Mouse (Mus musculus) brain, embryonic 14.5 days (tissue): ENCODE measurements at regions not wholly inside any gene's neighbourhood (a gene's known extent, or its start where the extent isn't known, plus 50 kb on each side); places are given as distances from the start of the nearest gene placed in this dataset.

Experiments
- CTCF ChIP-seq: fragments of 200-500 bp; IDR thresholded peaks from 2 replicates; pipeline ENCODE4 v1.5.1; 2012; ENCODE audit warnings: inconsistent platforms, mild to moderate bottlenecking, moderate library complexity, borderline replicate concordance; ENCODE audit not compliant: insufficient read depth, insufficient read length; ENCODE audit errors: extremely low read depth
- POLR2A ChIP-seq: fragments of 200-500 bp; IDR thresholded peaks from 2 replicates; pipeline ENCODE4 v1.6.1; 2012; ENCODE audit warnings: mild to moderate bottlenecking, inconsistent platforms, borderline replicate concordance; ENCODE audit not compliant: poor library complexity, insufficient read depth, insufficient read length, severe bottlenecking; ENCODE audit errors: extremely low read depth

DNA sequence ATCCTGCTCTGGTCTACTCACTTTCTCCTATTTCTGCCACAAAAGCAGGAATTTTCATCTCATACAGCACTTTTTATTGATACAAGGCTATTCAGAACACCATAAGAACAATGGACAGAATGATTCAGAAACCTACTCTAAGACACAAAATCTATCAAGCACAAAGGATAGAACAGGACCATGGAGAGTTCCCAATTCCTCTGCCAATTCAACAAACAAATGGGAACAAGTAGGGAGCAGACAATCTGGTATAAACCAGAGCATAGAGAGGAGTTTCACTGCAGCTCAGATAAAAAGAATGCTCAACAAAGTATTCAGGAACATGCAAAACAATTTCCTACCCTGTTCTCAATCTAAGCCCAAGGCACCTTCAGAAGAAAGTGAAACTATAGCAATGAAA, 363.7 kb upstream of the Klf6 start:
- TF ChIP-seq POLR2A = no peak
- no peak for TF ChIP-seq CTCF
